Mouse (Mus musculus) embryonic facial prominence, embryonic 10.5 days (tissue): ENCODE results near the gene Ugt1a6a. TPM values are rescaled to one million over a fixed set of nuclear protein-coding genes. Genes with fewer than 3 reads are reported as not detected.

Source experiments
- DNase-seq: peaks from one replicate; pipeline ENCODE4 v3.0.0-alpha.2; 2017; ENCODE audit warnings: low spot score
- H3K27ac ChIP-seq: fragments of 300-500 bp; sonication (generic); replicated peaks from 2 replicates; pipeline ENCODE4 v1.5.1; 2016; ENCODE audit warnings: mild to moderate bottlenecking
- H3K27me3 ChIP-seq: fragments of 300-500 bp; sonication (generic); replicated peaks from 2 replicates; pipeline ENCODE4 v1.6.1; 2016; ENCODE audit warnings: low read depth, mild to moderate bottlenecking; ENCODE audit not compliant: poor library complexity, severe bottlenecking
- H3K36me3 ChIP-seq: fragments of 300-500 bp; sonication (generic); replicated peaks from 2 replicates; pipeline ENCODE4 v1.6.1; 2016; ENCODE audit warnings: mild to moderate bottlenecking, moderate library complexity
- H3K4me1 ChIP-seq: fragments of 300-500 bp; sonication (generic); 2 replicates; pipeline ENCODE4 v1.6.1; 2016
- H3K4me3 ChIP-seq: fragments of 300-500 bp; sonication (generic); 2 replicates; pipeline ENCODE4 v1.5.1; 2016; ENCODE audit warnings: mild to moderate bottlenecking, moderate library complexity
- H3K9me3 ChIP-seq: fragments of 300-500 bp; sonication (generic); 2 replicates; pipeline ENCODE4 v1.6.1; 2016; ENCODE audit warnings: mild to moderate bottlenecking
- WGBS: fragments of 180-500 bp; shearing (Covaris S2); methylation state at CpG from one replicate; pipeline ENCODE4 v1.1.7; 2016; 5-methylcytosine and 5-hydroxymethylcytosine counted together
- polyA plus RNA-seq: library from polyadenylated mRNA; unstranded; fragments of >200 nt; fragmentation: Nextera tagmentation; extraction: Ambion mirVana; gene quantifications from 2 replicates; pipeline ENCODE4 v1.2.1, GENCODE M21; 2016

Ugt1a6a gene
- polyA plus RNA-seq, 1 experiment from 2014 or later = 0.45 TPM

- Histone ChIP-seq H3K4me3 (no peak overlapping the region), H3K36me3 (no peaks in the 10 kb centered on the region), H3K4me1 (no peaks in the 10 kb centered on the region), H3K9me3 (peaks cover 97% of the 10 kb centered on the region), H3K27me3 (no peaks in the 10 kb centered on the region), H3K27ac (no peak overlapping the region)
- WGBS = 67% methylated on average over 4 of the region's 4 CpGs
- no peak for DNase-seq
These were observed 101.3 kb downstream of the Ugt1a6a start for GRCm38 (mm10) chr1:88235894-88236415.

GRCm38 (mm10) chr1:88237311-88237710, 102.7 kb downstream of the Ugt1a6a start:
- H3K4me1 ChIP-seq = no peaks in the 10 kb centered on the region
- 82% methylated on average over 5 of the region's 5 CpGs for WGBS
- no peak overlapping the region for H3K4me3 ChIP-seq
- H3K27ac ChIP-seq = no peak overlapping the region
- H3K27me3 ChIP-seq = no peaks in the 10 kb centered on the region
- H3K9me3 ChIP-seq = peaks cover 96% of the 10 kb centered on the region
- DNase-seq = no peak
- H3K36me3 ChIP-seq = no peaks in the 10 kb centered on the region

- Histone ChIP-seq H3K36me3 (no peaks in the 10 kb centered on the region), H3K9me3 (peaks cover 95% of the 10 kb centered on the region), H3K27me3 (no peaks in the 10 kb centered on the region), H3K4me1 (no peaks in the 10 kb centered on the region), H3K4me3 (no peak overlapping the region), H3K27ac (no peak overlapping the region)
- 81% methylated on average over 6 of the region's 6 CpGs for WGBS
- DNase-seq = no peak
These were observed 104.2 kb downstream of the Ugt1a6a start for GRCm38 (mm10) chr1:88238771-88239170.

- WGBS = 73% methylated on average over 5 of the region's 5 CpGs
- peaks cover 95% of the 10 kb centered on the region for H3K9me3 ChIP-seq
These were observed 105.5 kb downstream of the Ugt1a6a start for GRCm38 (mm10) chr1:88240072-88240471.

GRCm38 (mm10) chr1:88240579-88240978, 106.0 kb downstream of the Ugt1a6a start:
- Histone ChIP-seq H3K4me1 (no peaks in the 10 kb centered on the region), H3K9me3 (peaks cover 95% of the 10 kb centered on the region), H3K4me3 (no peak overlapping the region), H3K36me3 (no peaks in the 10 kb centered on the region), H3K27me3 (no peaks in the 10 kb centered on the region), H3K27ac (no peak overlapping the region)
- WGBS = 74% methylated on average over 4 of the region's 4 CpGs
- no peak for DNase-seq

More at GRCm38 (mm10) chr1:88240072-88240471, 105.5 kb downstream of the Ugt1a6a start:
- no peak overlapping the region for H3K27ac ChIP-seq
- DNase-seq = no peak
- no peaks in the 10 kb centered on the region for H3K4me1 ChIP-seq
- no peaks in the 10 kb centered on the region for H3K36me3 ChIP-seq
- no peaks in the 10 kb centered on the region for H3K27me3 ChIP-seq
- no peak overlapping the region for H3K4me3 ChIP-seq

GRCm38 (mm10) chr1:88243861-88244260, 109.3 kb downstream of the Ugt1a6a start:
- no peaks in the 10 kb centered on the region for H3K4me1 ChIP-seq
- H3K4me3 ChIP-seq = no peak overlapping the region
- no peaks in the 10 kb centered on the region for H3K36me3 ChIP-seq
- H3K27me3 ChIP-seq = no peaks in the 10 kb centered on the region
- H3K9me3 ChIP-seq = peaks cover 96% of the 10 kb centered on the region
- H3K27ac ChIP-seq = no peak overlapping the region
- WGBS = 68% methylated on average over 5 of the region's 5 CpGs
- no peak for DNase-seq

- Histone ChIP-seq H3K36me3 (no peaks in the 10 kb centered on the region), H3K4me1 (no peaks in the 10 kb centered on the region), H3K27ac (no peak overlapping the region), H3K9me3 (peaks cover 96% of the 10 kb centered on the region), H3K4me3 (no peak overlapping the region), H3K27me3 (no peaks in the 10 kb centered on the region)
- DNase-seq = no peak
- 77% methylated on average over 6 of the region's 6 CpGs for WGBS
These were observed 111.3 kb downstream of the Ugt1a6a start for GRCm38 (mm10) chr1:88245881-88246280.

GRCm38 (mm10) chr1:88246386-88246785, 111.8 kb downstream of the Ugt1a6a start:
- Histone ChIP-seq H3K9me3 (peaks cover 97% of the 10 kb centered on the region), H3K4me1 (no peaks in the 10 kb centered on the region), H3K36me3 (no peaks in the 10 kb centered on the region), H3K27ac (no peak overlapping the region), H3K27me3 (no peaks in the 10 kb centered on the region), H3K4me3 (no peak overlapping the region)
- WGBS = 47% methylated on average over 6 of the region's 6 CpGs
- DNase-seq = no peak

GRCm38 (mm10) chr1:88247660-88248059, 113.1 kb downstream of the Ugt1a6a start:
- Histone ChIP-seq H3K27me3 (no peaks in the 10 kb centered on the region), H3K9me3 (peaks cover 95% of the 10 kb centered on the region), H3K36me3 (no peaks in the 10 kb centered on the region), H3K4me1 (no peaks in the 10 kb centered on the region), H3K27ac (no peak overlapping the region), H3K4me3 (no peak overlapping the region)
- WGBS = 49% methylated on average over 2 of the region's 2 CpGs
- no peak for DNase-seq

GRCm38 (mm10) chr1:88248658-88249057, 114.0 kb downstream of the Ugt1a6a start:
- Histone ChIP-seq H3K4me3 (no peak overlapping the region), H3K36me3 (no peaks in the 10 kb centered on the region), H3K9me3 (peaks cover 96% of the 10 kb centered on the region), H3K27ac (no peak overlapping the region), H3K4me1 (no peaks in the 10 kb centered on the region), H3K27me3 (no peaks in the 10 kb centered on the region)
- WGBS = 71% methylated on average over 4 of the region's 4 CpGs
- DNase-seq = no peak

- Histone ChIP-seq H3K4me1 (no peaks in the 10 kb centered on the region), H3K27ac (no peak overlapping the region), H3K27me3 (no peaks in the 10 kb centered on the region), H3K36me3 (no peaks in the 10 kb centered on the region), H3K9me3 (peaks cover 96% of the 10 kb centered on the region), H3K4me3 (no peak overlapping the region)
- WGBS = 79% methylated on average over 7 of the region's 7 CpGs
- DNase-seq = no peak
These were observed 115.0 kb downstream of the Ugt1a6a start for GRCm38 (mm10) chr1:88249596-88249995.

- Histone ChIP-seq H3K4me3 (no peak overlapping the region), H3K9me3 (peaks cover 96% of the 10 kb centered on the region), H3K27me3 (no peaks in the 10 kb centered on the region), H3K4me1 (no peaks in the 10 kb centered on the region), H3K36me3 (no peaks in the 10 kb centered on the region), H3K27ac (no peak overlapping the region)
- no peak for DNase-seq
- 83% methylated on average over 5 of the region's 5 CpGs for WGBS
These were observed 115.4 kb downstream of the Ugt1a6a start for GRCm38 (mm10) chr1:88250023-88250422.

GRCm38 (mm10) chr1:88253106-88253505, 118.5 kb downstream of the Ugt1a6a start:
- H3K9me3 ChIP-seq = peaks cover 98% of the 10 kb centered on the region
- no peaks in the 10 kb centered on the region for H3K4me1 ChIP-seq
- no peaks in the 10 kb centered on the region for H3K36me3 ChIP-seq
- no peak for DNase-seq
- WGBS = 73% methylated on average over 8 of the region's 8 CpGs
- H3K27ac ChIP-seq = no peak overlapping the region
- no peaks in the 10 kb centered on the region for H3K27me3 ChIP-seq
- no peak overlapping the region for H3K4me3 ChIP-seq
